12 mouse cellular contexts compared by ENCODE assay signal in the genomic region with DNA sequence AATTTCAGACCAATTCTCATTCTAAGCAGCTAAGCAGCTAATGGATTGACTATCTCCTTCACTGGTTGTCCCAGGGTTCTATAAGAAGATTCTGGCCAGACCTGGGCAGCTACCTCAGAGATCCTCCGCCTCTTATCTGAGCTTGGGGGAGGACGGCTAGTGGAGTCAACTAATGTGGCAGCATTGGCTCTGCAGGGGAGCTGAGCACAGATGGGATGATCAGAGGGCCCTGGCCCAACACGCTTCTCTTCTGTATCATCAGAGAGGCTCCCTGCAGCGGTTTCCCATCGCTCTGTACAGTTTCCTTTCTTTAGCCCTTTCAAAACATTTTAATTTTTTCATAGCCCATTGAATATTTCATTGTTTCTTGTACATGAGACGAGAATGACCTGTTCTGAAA.
"Had no signal": no experiment of that assay in that cellular context is flagged by ENCODE, and none has a peak within 500 bp of the region (broad histone marks: within the 10 kb centered on the region; RNA-seq: fewer than 3 reads in every experiment).

No protein-coding gene starts in this region.

- H3K27ac ChIP-seq: limb, embryonic 12.5 days; liver, embryonic 13.5 days; midbrain, embryonic 13.5 days; neural tube, embryonic 15.5 days had no signal

- DNase-seq: kidney, adult 18-20 months; kidney, postnatal 10 days; kidney, postnatal 4 days; liver; liver, embryonic 13.5 days; liver, postnatal 0 days; thymus, adult 2 months; thymus, postnatal 25 days had no signal

- H3K4me3 ChIP-seq: limb, embryonic 12.5 days; liver, embryonic 13.5 days; midbrain, embryonic 13.5 days; myocyte; neural tube, embryonic 15.5 days had no signal
